Mouse (Mus musculus) intestine, postnatal 0 days (tissue): ENCODE results near the gene Alms1. TPM values are rescaled to one million over a fixed set of nuclear protein-coding genes. Genes with fewer than 3 reads are reported as not detected.
"Not testable (repeated sequence)": the region's sequence is repeated elsewhere in the genome, so short reads cannot be mapped to it uniquely, and the experiment has no call there.

Experiments
- ATAC-seq: fragments of 200-750 bp; cut with Nextera tagmentation; 2 replicates; pipeline ENCODE4 v1.8.0; 2017; ENCODE audit warnings: mild to moderate bottlenecking, moderate TSS enrichment, moderate library complexity
- H3K27ac ChIP-seq: fragments of 300-500 bp; sonication (generic); 2 replicates; pipeline ENCODE4 v1.5.1; 2014; ENCODE audit warnings: mild to moderate bottlenecking, low read depth, low read length, moderate library complexity
- H3K27me3 ChIP-seq: fragments of 300-500 bp; sonication (generic); replicated peaks from 2 replicates; pipeline ENCODE4 v1.6.1; 2014; ENCODE audit warnings: low read length, mixed read lengths; ENCODE audit not compliant: control insufficient read depth, insufficient read depth
- H3K36me3 ChIP-seq: fragments of 300-500 bp; sonication (generic); 2 replicates; pipeline ENCODE4 v1.6.1; 2014; ENCODE audit warnings: mild to moderate bottlenecking, moderate library complexity; ENCODE audit not compliant: control insufficient read depth, insufficient read depth
- H3K4me1 ChIP-seq: fragments of 300-500 bp; sonication (generic); replicated peaks from 2 replicates; pipeline ENCODE4 v1.6.1; 2014; ENCODE audit warnings: antibody characterized with exemption, low read length, mixed read lengths; ENCODE audit not compliant: control insufficient read depth, insufficient read depth
- H3K4me2 ChIP-seq: fragments of 300-500 bp; sonication (generic); replicated peaks from 2 replicates; pipeline ENCODE4 v1.6.1; 2014; ENCODE audit warnings: low read depth, mild to moderate bottlenecking, moderate library complexity
- H3K4me3 ChIP-seq: fragments of 300-500 bp; sonication (generic); 2 replicates; pipeline ENCODE4 v1.5.1; 2014; ENCODE audit warnings: low read depth, low read length
- H3K9ac ChIP-seq: fragments of 300-500 bp; sonication (generic); 2 replicates; pipeline ENCODE4 v1.6.1; 2014; ENCODE audit warnings: mild to moderate bottlenecking, low read depth, low read length
- H3K9me3 ChIP-seq: fragments of 300-500 bp; sonication (generic); 2 replicates; pipeline ENCODE4 v1.6.1; 2016; ENCODE audit warnings: mixed run types; ENCODE audit not compliant: control insufficient read depth
- CTCF ChIP-seq: sonication (generic); IDR thresholded peaks from 2 replicates; pipeline ENCODE4 v1.5.1; 2016; ENCODE audit warnings: low read depth, mild to moderate bottlenecking, control low read depth, antibody characterized with exemption, moderate library complexity
- WGBS: fragments of 180-500 bp; shearing (Covaris S2); extraction: QIAGEN DNeasy Blood & Tissue Kit; methylation state at CpG from one replicate; pipeline ENCODE4 v1.1.7; 2014; 5-methylcytosine and 5-hydroxymethylcytosine counted together
- microRNA-seq: library from miRNA; unstranded; fragments of <30 nt; microRNA quantifications from one replicate; pipeline ENCODE4, GENCODE M21; 2016
- polyA plus RNA-seq: library from polyadenylated mRNA; unstranded; fragments of >200 nt; fragmentation: Nextera tagmentation; extraction: Ambion mirVana; gene quantifications from 2 replicates; pipeline ENCODE4 v1.2.1, GENCODE M21; 2015

Gene Alms1
- polyA plus RNA-seq, 1 experiment from 2014 or later, result 1.1 TPM

- not testable (repeated sequence) for H3K4me2 ChIP-seq
- 82% methylated on average over 9 of the region's 10 CpGs for WGBS
Measured at GRCm38 (mm10) chr6:85713105-85713504, 125.8 kb downstream of the Alms1 start, which contains the start of gene Nat8f7. Gene Nat8f7 (minus strand): TSS chr6:85713205.

More at GRCm38 (mm10) chr6:85713105-85713504, 125.8 kb downstream of the Alms1 start, which contains the start of gene Nat8f7:
- H3K36me3 ChIP-seq, H3K27me3 ChIP-seq, ATAC-seq, H3K4me3 ChIP-seq, H3K9me3 ChIP-seq, H3K4me1 ChIP-seq, H3K27ac ChIP-seq, H3K9ac ChIP-seq: not testable (repeated sequence)
- peak; percentile 21; the same call in 1 of the 2 replicates for TF ChIP-seq CTCF

Small RNAs within 50 kb of the gene (microRNA-seq; reads per million reads assigned to microRNA genes)
- gene Gm27317, result not detected

Other genes starting within 250 kb of the Alms1 start
- 30.5 and 35.8 TPM in 2 replicates for gene Rab11fip5, start 212.9 kb upstream of the Alms1 start, polyA plus RNA-seq
- not detected in 2 replicates for gene Noto, start 163.6 kb upstream of the Alms1 start, polyA plus RNA-seq
- 10.1 and 10.9 TPM in 2 replicates for gene Smyd5, start 155.5 kb upstream of the Alms1 start, polyA plus RNA-seq
- gene Cct7, start 136.0 kb upstream of the Alms1 start, polyA plus RNA-seq, result 152 and 159 TPM in 2 replicates
- gene Pradc1, start 135.6 kb upstream of the Alms1 start, polyA plus RNA-seq, result 23.2 and 23.7 TPM in 2 replicates
- 0.09 and 0.10 TPM in 2 replicates for gene Fbxo41, start 84.5 kb upstream of the Alms1 start, polyA plus RNA-seq
- gene Egr4, start 73.9 kb upstream of the Alms1 start, polyA plus RNA-seq, result not detected in 2 replicates
- gene Nat8f7, start 125.7 kb downstream of the Alms1 start, polyA plus RNA-seq, result 0.38 and 0.40 TPM in 2 replicates
- gene Nat8f3, start 178.2 kb downstream of the Alms1 start, polyA plus RNA-seq, result 0.14 TPM in 1 of 2 replicates, not detected in the other
- gene Nat8f6, start 233.4 kb downstream of the Alms1 start, polyA plus RNA-seq, result 0.18 TPM in 1 of 2 replicates, not detected in the other
- gene Nat8f5, start 233.4 kb downstream of the Alms1 start, polyA plus RNA-seq, result 7.7 and 10.7 TPM in 2 replicates
- 50.2 and 51.8 TPM in 2 replicates for gene Nat8, start 244.6 kb downstream of the Alms1 start, polyA plus RNA-seq